ENCODE assay signal across 34 mouse cellular contexts in the genomic region with DNA sequence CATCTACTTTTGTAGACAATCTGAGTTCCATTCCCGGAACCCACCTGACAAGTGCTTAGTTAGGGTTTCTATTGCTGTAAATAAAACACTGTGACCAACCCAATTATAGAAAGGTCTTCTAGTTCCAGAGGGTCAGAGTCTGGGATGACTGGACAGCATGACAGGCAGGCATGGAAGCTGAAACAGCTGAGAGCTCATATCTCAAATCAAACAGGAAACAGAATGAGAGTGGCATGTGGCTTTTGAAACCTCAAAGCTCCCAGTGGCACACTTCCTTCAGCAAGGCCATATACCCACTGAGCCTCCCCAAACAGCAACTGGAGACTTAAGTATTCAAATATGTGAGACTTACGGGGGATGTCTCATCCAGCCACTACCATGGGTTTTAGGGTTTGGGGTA. TPM values are rescaled to one million over a fixed set of nuclear protein-coding genes. Genes with fewer than 3 reads are reported as not detected.
DNase-seq lines count a peak whose midpoint lies in the region; ATAC-seq and TF ChIP-seq lines count a peak whose summit lies in the region.
"Had no signal": no experiment of that assay in that cellular context is flagged by ENCODE, and none has a peak within 500 bp of the region (broad histone marks: within the 10 kb centered on the region; RNA-seq: fewer than 3 reads in every experiment).

No protein-coding gene starts in this region.

- peak; percentile 33 for DNase-seq in gastrocnemius, adult 2 months
- DNase-seq in gastrocnemius, postnatal 4 days (ENCODE audit: low spot score in 2 of 2) = no peak
- peak; percentile 25 for DNase-seq in thymus, postnatal 14 days
- DNase-seq in thymus, adult 18-20 months = no peak
- DNase-seq in skeletal muscle tissue, adult 2 months (ENCODE audit: low read depth, low spot score) = peak; percentile 57
- DNase-seq in layer of hippocampus, postnatal 10 days (ENCODE audit: low spot score in 2 of 2) = no peak
- DNase-seq in right cerebral cortex, postnatal 4 days = no peak
- DNase-seq: adrenal gland, postnatal 10 days; cerebellum, adult 11-12 months; cerebellum, adult 9-11 months; gastrocnemius, postnatal 10 days; heart, adult 18-20 months; heart, postnatal 10 days; kidney, adult 11 months; kidney, postnatal 25 days; liver, embryonic 13.5 days; lung, embryonic 14.5 days; lung, postnatal 14 days; retina, postnatal 1 day; right cerebral cortex, postnatal 14 days; spleen, adult 18-20 months had no signal

- TF ChIP-seq CTCF in gastrocnemius, adult 2 months (IDR thresholded peaks at IDR 0.05) = no peak

- no peak overlapping the region for H3K4me3 ChIP-seq in gastrocnemius, adult 2 months
- H3K4me3 ChIP-seq: embryonic facial prominence, embryonic 13.5 days; forebrain, embryonic 10.5 days; forebrain, embryonic 15.5 days; heart, embryonic 12.5 days; hindbrain, embryonic 10.5 days; hindbrain, embryonic 15.5 days; kidney, embryonic 15.5 days; layer of hippocampus, adult 2 months; liver, embryonic 13.5 days; midbrain, embryonic 12.5 days; neural tube, embryonic 15.5 days had no signal

- H3K27ac ChIP-seq in gastrocnemius, adult 2 months = peak overlapping the region; percentile 84
- H3K27ac ChIP-seq: embryonic facial prominence, embryonic 13.5 days; forebrain, embryonic 10.5 days; forebrain, embryonic 15.5 days; hindbrain, embryonic 10.5 days; hindbrain, embryonic 15.5 days; kidney, embryonic 15.5 days; layer of hippocampus, adult 2 months; liver, embryonic 13.5 days; midbrain, embryonic 12.5 days; neural tube, embryonic 15.5 days had no signal

- intact Hi-C loops in gastrocnemius, adult 2 months (cut with DNase I) = loop anchor here (10.0 kb wide), 1 partner anchor 52 kb away; no protein-coding TSS in a partner anchor

- ATAC-seq in granulocyte monocyte progenitor cell, adult 5-6 weeks (replicated peaks; ENCODE audit: poor library complexity, severe bottlenecking) = 0 out of 2 replicates have a peak, but pooled peaks have one; percentile 20
- ATAC-seq: forebrain, embryonic 15.5 days; inflammation-experienced regulatory T-cells, adult 6 months; Patski had no signal

RNA-seq across cellular contexts. Expression of a gene that starts 14.0 kb away (rescaled TPM):
- 10 to 100 TPM; 24.0 to 24.1 TPM for total RNA-seq in gastrocnemius, adult 2 months (2021)
- 10 to 100 TPM; 33.1 to 37.7 TPM for total RNA-seq in gastrocnemius, postnatal 4 days (2021)
- total RNA-seq in granulocyte monocyte progenitor cell, adult 5-6 weeks (2014; fragmentation: Nextera tagmentation) = 43.0 and 44.0 TPM in 2 replicates
- 36.1 and 40.2 TPM in 2 replicates for total RNA-seq in granulocyte monocyte progenitor cell, adult 5-6 weeks (2017)
- 10 to 100 TPM; 28.2 to 31.6 TPM for total RNA-seq in layer of hippocampus, postnatal 10 days (2021)

RNA-seq across cellular contexts. Expression of a gene that starts 20.6 kb away (rescaled TPM):
- 1 to 10 TPM; 5.9 to 6.2 TPM for total RNA-seq in gastrocnemius, adult 2 months (2021)
- total RNA-seq in gastrocnemius, postnatal 4 days (2021) = 10 to 100 TPM; 15.7 to 21.1 TPM
- total RNA-seq in granulocyte monocyte progenitor cell, adult 5-6 weeks (2014; fragmentation: Nextera tagmentation) = 22.1 and 26.8 TPM in 2 replicates
- total RNA-seq in granulocyte monocyte progenitor cell, adult 5-6 weeks (2017) = 51.4 and 61.2 TPM in 2 replicates
- total RNA-seq in layer of hippocampus, postnatal 10 days (2021) = 10 to 100 TPM; 37.9 to 42.1 TPM

RNA-seq across cellular contexts. Expression of a gene that starts 57.9 kb away (rescaled TPM):
- 10 to 100 TPM; 47.0 to 54.5 TPM for total RNA-seq in gastrocnemius, adult 2 months (2021)
- 10 to 100 TPM; 29.7 to 35.5 TPM for total RNA-seq in gastrocnemius, postnatal 4 days (2021)
- total RNA-seq in granulocyte monocyte progenitor cell, adult 5-6 weeks (2014; fragmentation: Nextera tagmentation) = 18.8 and 21.6 TPM in 2 replicates
- total RNA-seq in granulocyte monocyte progenitor cell, adult 5-6 weeks (2017) = 46.8 and 70.1 TPM in 2 replicates
- total RNA-seq in layer of hippocampus, postnatal 10 days (2021) = 10 to 100 TPM; 37.1 to 43.8 TPM

RNA-seq across cellular contexts. Expression of a gene that starts 59.4 kb away (rescaled TPM):
- 10 to 100 TPM; 15.3 to 27.4 TPM for total RNA-seq in gastrocnemius, adult 2 months (2021)
- 10 to 100 TPM; 44.6 to 48.9 TPM for total RNA-seq in gastrocnemius, postnatal 4 days (2021)
- total RNA-seq in granulocyte monocyte progenitor cell, adult 5-6 weeks (2014; fragmentation: Nextera tagmentation) = 20.1 and 27.7 TPM in 2 replicates
- 11.1 and 12.5 TPM in 2 replicates for total RNA-seq in granulocyte monocyte progenitor cell, adult 5-6 weeks (2017)
- 10 to 100 TPM; 17.1 to 17.2 TPM for total RNA-seq in layer of hippocampus, postnatal 10 days (2021)

Comparison
In these comparisons a context has a peak if more than half of its experiments do, and no peak if none do; other contexts are left out.
1. DNase-seq: peak in gastrocnemius, adult 2 months (single experiment), thymus, postnatal 14 days (single experiment) and skeletal muscle tissue, adult 2 months (single experiment); none in gastrocnemius, postnatal 4 days (0 of 2), thymus, adult 18-20 months (0 of 2), layer of hippocampus, postnatal 10 days (0 of 2) and right cerebral cortex, postnatal 4 days (single experiment).